Mouse (Mus musculus) frontal cortex, postnatal 25 days (tissue): ENCODE data around the gene Cfap36.

Experiments
- DNase-seq, 2 experiments: peaks; one replicate each; pipeline ENCODE4 v3.0.0; 2022; ENCODE audit warnings: low spot score in 2 of 2

Cfap36 gene

DNA sequence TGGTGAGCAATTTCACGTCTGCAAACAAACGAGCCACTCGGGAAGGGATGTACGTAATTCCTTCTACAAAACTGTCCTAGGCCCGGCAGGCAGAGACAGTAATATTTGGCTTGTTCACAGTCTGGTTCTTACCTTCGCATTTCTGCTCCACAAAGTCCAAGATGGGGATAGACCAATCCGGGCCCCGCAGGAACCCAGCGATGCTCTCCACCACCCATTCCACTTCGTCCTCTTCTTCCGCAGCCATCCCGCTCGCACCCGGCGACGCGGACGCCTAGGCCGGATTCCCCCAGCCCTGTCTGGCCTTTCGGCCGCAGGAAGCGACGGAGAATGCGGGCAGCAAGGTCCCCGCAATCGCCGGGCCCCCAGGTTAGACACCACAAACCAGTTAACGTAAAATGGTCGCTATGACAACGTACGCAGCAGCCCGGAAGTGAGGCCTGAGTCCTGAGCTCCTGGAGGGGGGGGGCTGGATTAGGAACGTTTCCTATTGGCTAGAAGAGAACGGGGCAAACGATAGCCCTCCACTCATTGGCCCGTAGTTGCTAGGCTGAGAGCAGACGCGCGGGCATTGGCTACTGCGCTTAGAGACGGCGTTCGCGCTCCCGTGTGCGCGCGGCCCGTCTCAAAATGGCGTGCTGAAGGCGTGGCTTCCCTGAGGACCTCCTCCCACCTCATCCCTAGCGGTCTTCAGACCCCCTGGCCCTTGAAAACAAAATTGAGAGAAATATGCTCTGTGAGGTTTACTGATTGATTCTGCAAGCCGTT lies at the start of gene Cfap36:
TSS of gene Cfap36 (minus strand) at position 527 of the 768 bp plus-strand sequence.
- DNase-seq = peak; percentile 72 to 82

- DNase-seq = no peak
These were observed 40.1 kb upstream of the Cfap36 start for GRCm38 (mm10) chr11:29287305-29287704.

GRCm38 (mm10) chr11:29286040-29286439 lies 38.8 kb upstream of the Cfap36 start:
- no peak for DNase-seq

DNA sequence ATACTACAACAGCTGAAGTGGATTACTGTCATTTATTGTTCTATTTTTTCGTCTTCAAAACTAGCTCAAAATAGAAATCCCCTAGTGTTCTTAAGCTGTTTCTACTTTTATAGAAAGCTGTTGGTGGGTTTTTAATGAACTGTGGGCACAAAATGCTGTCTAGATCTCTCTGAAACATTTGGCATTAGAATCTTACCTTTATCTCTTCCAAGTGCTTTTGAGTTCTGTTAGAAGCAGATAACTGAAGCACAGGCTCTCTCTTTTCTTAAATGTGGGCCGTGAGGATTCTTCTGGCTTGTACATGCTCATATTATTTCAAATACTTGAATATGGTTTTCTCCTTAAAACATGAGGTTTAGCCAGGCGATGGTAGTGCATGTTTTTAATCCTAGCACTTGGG lies 27.5 kb upstream of the Cfap36 start:
- no peak for DNase-seq

DNA sequence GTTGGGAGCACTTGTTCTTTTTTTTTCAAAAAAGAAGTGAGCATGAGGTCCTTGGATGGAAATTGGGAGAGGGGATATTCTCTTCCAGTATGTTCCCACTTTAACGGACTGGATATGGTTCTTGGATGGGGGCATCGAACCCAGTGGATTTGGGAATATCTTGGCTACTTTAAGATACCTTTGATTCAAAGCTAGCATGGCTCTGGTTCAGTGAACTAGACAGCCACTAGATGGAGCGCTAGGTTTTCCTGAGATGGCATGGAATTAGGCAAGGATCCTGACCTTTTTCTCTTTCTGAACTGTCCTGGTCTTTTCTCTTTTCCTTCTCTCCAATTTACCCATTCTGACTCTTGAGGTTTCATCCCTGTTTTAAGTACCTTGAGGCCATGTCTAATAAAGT lies 20.6 kb upstream of the Cfap36 start:
- peak in 1 of 2 experiments; percentile 39 for DNase-seq

DNA sequence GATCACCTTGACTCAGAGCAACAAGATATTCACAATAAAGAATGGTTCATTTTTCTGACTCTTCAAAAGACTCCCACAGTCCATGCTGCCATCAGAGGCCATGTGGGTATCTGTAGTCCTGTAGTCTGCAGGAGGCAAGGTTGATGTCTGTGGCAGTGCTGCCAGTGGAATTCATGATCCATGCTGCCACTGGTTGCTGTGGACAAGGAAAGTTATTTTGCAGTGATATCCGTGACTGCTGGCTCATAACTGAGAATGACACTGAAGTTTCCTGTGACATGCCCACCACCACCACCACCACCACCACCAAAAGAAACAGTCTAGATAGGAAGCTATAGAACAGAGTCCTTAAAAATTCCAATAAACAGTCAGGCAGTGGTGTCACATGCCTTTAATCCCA lies 7.4 kb upstream of the Cfap36 start:
- DNase-seq = no peak

DNA sequence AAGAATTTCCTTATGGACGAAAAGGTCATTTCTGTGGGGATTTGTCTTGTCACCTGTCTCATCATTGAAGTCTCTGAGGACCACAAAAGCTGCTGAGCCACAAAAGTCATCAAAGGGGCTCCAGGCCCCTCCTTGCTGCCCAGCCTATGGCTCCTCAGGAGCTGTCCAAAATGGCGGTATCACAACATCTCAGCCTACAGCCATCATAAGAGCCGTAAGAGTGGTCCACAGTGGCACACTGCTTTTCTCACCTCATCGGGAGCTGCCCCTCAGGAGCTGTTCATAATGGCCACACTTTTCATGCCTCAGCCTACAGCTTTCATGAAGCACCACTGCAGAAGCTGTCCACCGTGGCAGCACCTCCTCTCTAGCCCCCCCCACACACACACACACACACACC lies 1.2 kb upstream of the Cfap36 start:
- DNase-seq = no peak

DNA sequence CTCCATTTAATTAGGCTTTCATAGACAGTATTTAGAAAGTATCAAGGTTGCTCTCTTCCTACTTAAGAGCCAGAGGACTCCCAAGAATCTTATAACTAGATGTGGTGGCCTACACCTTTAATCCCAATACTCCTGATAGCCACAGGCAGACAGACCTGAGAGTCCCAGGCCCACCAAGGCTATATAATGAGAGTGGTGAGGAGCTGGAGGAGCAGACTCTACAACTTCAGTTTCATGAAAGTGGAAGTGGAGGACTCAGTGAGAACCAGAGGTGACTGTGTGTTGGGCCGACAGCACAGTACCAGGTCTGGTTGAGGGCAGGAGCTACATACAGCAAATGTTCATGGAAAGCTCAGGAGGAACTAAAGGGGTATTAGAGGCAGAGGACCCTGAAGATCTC lies 516 bp upstream of the Cfap36 start:
- no peak for DNase-seq

GRCm38 (mm10) chr11:29245988-29246387 lies 1.2 kb downstream of the Cfap36 start:
- DNase-seq = no peak

DNA sequence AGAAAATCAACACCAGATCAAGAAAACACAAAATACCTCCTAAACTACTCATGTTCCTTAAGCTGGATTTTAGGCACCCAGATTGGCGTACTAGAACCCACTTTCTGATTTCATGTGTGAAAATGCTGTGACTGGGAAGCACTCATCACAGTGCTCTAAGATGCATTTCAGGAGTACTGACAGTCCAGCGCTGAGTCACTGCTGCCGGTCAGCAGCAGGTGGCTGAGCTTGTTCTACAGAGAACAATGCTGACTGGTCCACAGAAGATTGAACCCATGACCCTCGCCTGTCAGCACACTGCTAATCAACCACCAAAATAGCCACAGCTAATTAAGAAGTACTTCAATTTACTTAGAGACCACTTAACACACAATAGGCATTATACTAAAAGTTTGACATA lies 5.2 kb downstream of the Cfap36 start:
- DNase-seq = no peak

- DNase-seq = no peak
These were observed 7.9 kb downstream of the Cfap36 start for GRCm38 (mm10) chr11:29239353-29239752.

DNA sequence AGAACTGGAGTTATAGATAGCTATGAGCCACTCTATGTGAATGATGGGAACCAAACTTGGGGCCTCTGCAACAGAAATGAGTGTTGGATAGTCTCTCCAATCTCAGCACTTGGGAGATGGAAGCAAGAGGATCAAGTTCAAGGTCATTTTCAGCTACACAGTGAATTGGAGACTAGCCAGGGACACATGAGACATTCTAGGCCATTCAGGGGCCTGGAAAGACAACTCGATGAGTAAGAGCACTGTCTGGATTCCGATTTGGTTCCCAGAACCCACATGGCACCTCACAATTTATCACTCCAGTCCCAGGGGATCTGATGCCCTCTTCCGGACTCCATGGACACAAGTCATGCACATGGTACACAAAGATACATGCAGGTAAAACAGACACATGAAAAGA lies 8.7 kb downstream of the Cfap36 start:
- no peak for DNase-seq

DNA sequence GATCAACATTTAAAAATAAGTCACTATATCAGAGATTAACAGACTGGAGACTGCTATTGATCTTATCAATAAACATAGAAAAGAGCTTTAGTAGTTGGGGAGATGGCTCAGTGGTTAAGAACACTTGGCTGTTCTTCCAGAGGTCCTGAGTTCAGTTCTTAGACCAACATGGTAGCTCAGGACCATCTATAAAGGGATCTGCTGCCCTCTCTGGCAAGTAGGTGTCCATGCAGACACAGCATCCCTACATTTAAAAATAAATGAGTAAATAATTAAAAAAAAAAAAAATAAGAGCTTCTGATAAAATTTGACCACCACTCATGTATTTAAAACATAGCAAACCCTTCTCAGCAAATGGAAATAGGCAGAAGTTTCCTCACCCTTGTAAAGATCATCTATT lies 9.2 kb downstream of the Cfap36 start:
- no peak for DNase-seq

GRCm38 (mm10) chr11:29237364-29237763 lies 9.8 kb downstream of the Cfap36 start:
- no peak for DNase-seq

GRCm38 (mm10) chr11:29233569-29233968 lies 13.6 kb downstream of the Cfap36 start:
- no peak for DNase-seq

GRCm38 (mm10) chr11:29228957-29229356 lies 18.3 kb downstream of the Cfap36 start:
- DNase-seq = no peak

GRCm38 (mm10) chr11:29224754-29225153 lies 22.5 kb downstream of the Cfap36 start:
- no peak for DNase-seq

DNA sequence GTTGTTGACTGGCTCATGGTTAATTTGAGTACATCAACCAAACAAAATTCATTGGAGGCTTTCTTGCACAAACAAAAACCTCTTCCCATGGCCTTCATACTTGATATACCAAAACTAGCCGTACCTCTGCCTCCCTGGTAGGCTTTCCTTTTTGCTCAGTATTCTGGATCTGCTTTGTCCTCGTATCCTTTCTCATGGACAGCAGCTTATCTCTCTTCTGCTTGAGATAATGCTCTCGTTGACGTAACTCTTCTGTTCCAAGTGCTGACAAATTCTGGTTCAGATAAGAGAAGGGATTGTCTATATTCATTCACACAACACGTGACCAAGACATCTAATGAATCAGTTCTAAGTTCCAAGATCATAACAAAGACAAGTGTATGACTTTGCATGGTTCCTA lies 24.9 kb downstream of the Cfap36 start:
- DNase-seq = no peak

DNA sequence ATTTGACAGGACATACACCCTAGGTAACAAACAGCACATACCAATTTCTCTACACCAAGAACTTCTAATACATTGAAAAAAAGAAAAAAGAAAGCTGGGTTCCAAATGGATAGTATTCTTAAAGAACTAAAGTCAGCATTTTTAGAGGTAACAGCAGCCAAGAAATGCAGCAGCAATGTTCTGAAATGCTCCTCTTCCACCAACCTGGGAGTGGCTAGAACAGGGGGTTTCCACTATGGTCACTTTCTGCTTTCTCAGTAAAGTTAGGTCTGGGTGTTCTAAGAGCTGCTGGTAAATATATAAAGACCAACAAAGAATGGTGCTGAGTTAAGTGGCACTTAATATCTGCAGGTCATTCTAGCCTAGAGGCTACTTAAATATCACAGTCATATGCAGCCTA lies 28.2 kb downstream of the Cfap36 start:
- DNase-seq = no peak

DNA sequence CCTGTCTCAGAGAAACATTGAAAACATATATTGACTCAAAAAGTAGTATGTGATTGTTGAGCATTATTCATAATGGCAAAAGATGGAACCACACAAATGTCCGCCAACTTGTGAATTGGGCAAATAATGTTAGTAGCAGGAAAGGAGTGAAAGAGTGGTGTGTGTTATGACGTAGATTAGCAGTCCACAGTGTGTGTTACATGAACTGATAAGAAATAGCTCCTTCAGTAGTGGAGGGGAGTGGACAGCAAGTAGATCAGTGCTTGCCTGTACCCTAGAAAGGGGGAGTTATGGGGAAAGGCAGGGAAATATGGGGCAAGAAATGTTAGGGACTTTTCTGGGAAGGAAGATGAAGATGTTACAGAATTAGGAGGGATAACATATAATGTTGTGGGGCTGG lies 31.0 kb downstream of the Cfap36 start:
- no peak for DNase-seq

- DNase-seq = no peak
These were observed 37.4 kb downstream of the Cfap36 start for GRCm38 (mm10) chr11:29209774-29210173.

GRCm38 (mm10) chr11:29203653-29204052 lies 43.6 kb downstream of the Cfap36 start:
- DNase-seq = no peak

GRCm38 (mm10) chr11:29188981-29189380 lies 58.2 kb downstream of the Cfap36 start:
- DNase-seq = no peak

DNA sequence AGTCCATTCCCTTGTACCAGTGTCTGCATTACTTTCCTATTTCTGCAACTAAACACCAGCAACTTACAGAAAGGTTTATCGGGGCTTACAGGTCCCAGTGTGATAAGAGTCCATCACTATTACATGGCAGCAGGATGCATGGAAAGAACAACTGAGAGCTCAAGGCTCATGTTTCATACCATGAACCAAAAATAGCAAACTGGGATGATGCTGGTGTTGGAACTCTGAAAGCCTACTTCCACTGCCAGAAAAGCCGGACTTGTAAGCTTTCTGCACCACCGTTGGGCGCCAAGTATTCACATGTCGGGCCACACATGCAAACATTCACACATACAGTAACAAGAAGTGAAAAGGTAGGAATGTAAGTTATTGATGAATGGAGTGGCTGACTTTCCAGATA lies 65.5 kb downstream of the Cfap36 start:
- no peak for DNase-seq
